Mouse (Mus musculus): Measurements from ENCODE around the gene Reps1. TPM values are rescaled to one million over a fixed set of nuclear protein-coding genes. Genes with fewer than 3 reads are reported as not detected.

The Reps1 gene
- 7.8 and 8.5 TPM in 2 replicates for polyA plus RNA-seq (2015; fragmentation: Nextera tagmentation; extraction: Ambion mirVana)

GRCm38 (mm10) chr10:18055696-18056390, at the start of gene Reps1:
TSS of gene Reps1 (plus strand) at chr10:18055861.
- Histone ChIP-seq H3K27me3 (replicated peaks) (no peaks in the 10 kb centered on the region), H3K4me2 (peak within 1 kb of the TSS; percentile 85), H3K4me1 (peaks cover 48% of the 10 kb centered on the region), H3K36me3 (no peaks in the 10 kb centered on the region), H3K4me3 (peak within 1 kb of the TSS; percentile 98), H3K27ac (replicated peaks) (peak within 1 kb of the TSS; percentile 92), H3K9ac (peak within 1 kb of the TSS; percentile 99), H3K9me3 (no peaks in the 10 kb centered on the region)
- WGBS = under 1% methylated on average over 80 of the region's 90 CpGs
- peak; percentile 48 for ATAC-seq (ENCODE audit: extremely low read depth, insufficient number of reproducible peaks, low FRiP score, low TSS enrichment)

- H3K4me3 ChIP-seq = no peak overlapping the region
- H3K4me1 ChIP-seq = no peaks in the 10 kb centered on the region
- no peaks in the 10 kb centered on the region for H3K27me3 ChIP-seq (replicated peaks)
- no peak overlapping the region for H3K27ac ChIP-seq (replicated peaks)
- H3K9me3 ChIP-seq = no peaks in the 10 kb centered on the region
- H3K9ac ChIP-seq = no peak overlapping the region
- H3K4me2 ChIP-seq = no peak overlapping the region
- peaks cover 29% of the 10 kb centered on the region for H3K36me3 ChIP-seq
- ATAC-seq (ENCODE audit: extremely low read depth, insufficient number of reproducible peaks, low FRiP score, low TSS enrichment) = no peak
- 73% methylated on average over 1 of the region's 1 CpGs for WGBS
Measured at GRCm38 (mm10) chr10:18006756-18007155, 48.9 kb upstream of the Reps1 start.

GRCm38 (mm10) chr10:18007243-18007642, 48.4 kb upstream of the Reps1 start:
- Histone ChIP-seq H3K9me3 (no peaks in the 10 kb centered on the region), H3K27me3 (replicated peaks) (no peaks in the 10 kb centered on the region), H3K9ac (no peak overlapping the region), H3K27ac (replicated peaks) (no peak overlapping the region), H3K4me3 (no peak overlapping the region), H3K36me3 (peaks cover 34% of the 10 kb centered on the region), H3K4me2 (no peak overlapping the region), H3K4me1 (no peaks in the 10 kb centered on the region)
- WGBS = 84% methylated on average over 3 of the region's 3 CpGs
- ATAC-seq (ENCODE audit: extremely low read depth, insufficient number of reproducible peaks, low FRiP score, low TSS enrichment) = no peak

- Histone ChIP-seq H3K4me2 (no peak overlapping the region), H3K27ac (replicated peaks) (no peak overlapping the region), H3K27me3 (replicated peaks) (no peaks in the 10 kb centered on the region), H3K4me1 (no peaks in the 10 kb centered on the region), H3K9ac (no peak overlapping the region), H3K4me3 (no peak overlapping the region), H3K36me3 (peaks cover 43% of the 10 kb centered on the region), H3K9me3 (no peaks in the 10 kb centered on the region)
- ATAC-seq (ENCODE audit: extremely low read depth, insufficient number of reproducible peaks, low FRiP score, low TSS enrichment) = no peak
Measured at GRCm38 (mm10) chr10:18008118-18008517, 47.5 kb upstream of the Reps1 start.

- Histone ChIP-seq H3K9me3 (no peaks in the 10 kb centered on the region), H3K4me3 (no peak overlapping the region), H3K4me1 (no peaks in the 10 kb centered on the region), H3K27ac (replicated peaks) (no peak overlapping the region), H3K27me3 (replicated peaks) (no peaks in the 10 kb centered on the region), H3K9ac (no peak overlapping the region), H3K4me2 (no peak overlapping the region), H3K36me3 (peaks cover 57% of the 10 kb centered on the region)
- WGBS = 75% methylated on average over 1 of the region's 1 CpGs
- no peak for ATAC-seq (ENCODE audit: extremely low read depth, insufficient number of reproducible peaks, low FRiP score, low TSS enrichment)
Measured at GRCm38 (mm10) chr10:18009744-18010143, 45.9 kb upstream of the Reps1 start.

GRCm38 (mm10) chr10:18011761-18012160, 43.9 kb upstream of the Reps1 start:
- Histone ChIP-seq H3K27ac (replicated peaks) (no peak overlapping the region), H3K4me3 (no peak overlapping the region), H3K4me2 (no peak overlapping the region), H3K4me1 (no peaks in the 10 kb centered on the region), H3K27me3 (replicated peaks) (no peaks in the 10 kb centered on the region), H3K36me3 (peaks cover 75% of the 10 kb centered on the region), H3K9me3 (no peaks in the 10 kb centered on the region), H3K9ac (no peak overlapping the region)
- ATAC-seq (ENCODE audit: extremely low read depth, insufficient number of reproducible peaks, low FRiP score, low TSS enrichment) = no peak
- 85% methylated on average over 5 of the region's 5 CpGs for WGBS

- WGBS = 81% methylated on average over 7 of the region's 7 CpGs
- Histone ChIP-seq H3K27ac (replicated peaks) (no peak overlapping the region), H3K4me2 (peak overlapping the region; percentile 82), H3K27me3 (replicated peaks) (no peaks in the 10 kb centered on the region), H3K36me3 (peaks cover 36% of the 10 kb centered on the region), H3K4me3 (no peak overlapping the region), H3K4me1 (peaks cover 27% of the 10 kb centered on the region), H3K9ac (peak overlapping the region; percentile 33; the same call in 1 of the 2 replicates), H3K9me3 (no peaks in the 10 kb centered on the region)
- no peak for ATAC-seq (ENCODE audit: extremely low read depth, insufficient number of reproducible peaks, low FRiP score, low TSS enrichment)
Measured at GRCm38 (mm10) chr10:18020443-18020842, 35.2 kb upstream of the Reps1 start.

GRCm38 (mm10) chr10:18020846-18021245, 34.8 kb upstream of the Reps1 start:
- Histone ChIP-seq H3K4me3 (peak overlapping the region; percentile 8; the same call in 1 of the 2 replicates), H3K27me3 (replicated peaks) (no peaks in the 10 kb centered on the region), H3K9ac (no peak overlapping the region), H3K4me2 (peak overlapping the region; percentile 82), H3K9me3 (no peaks in the 10 kb centered on the region), H3K4me1 (peaks cover 27% of the 10 kb centered on the region), H3K36me3 (peaks cover 34% of the 10 kb centered on the region), H3K27ac (replicated peaks) (no peak overlapping the region)
- no peak for ATAC-seq (ENCODE audit: extremely low read depth, insufficient number of reproducible peaks, low FRiP score, low TSS enrichment)
- 92% methylated on average over 1 of the region's 1 CpGs for WGBS

GRCm38 (mm10) chr10:18021576-18022311, 33.9 kb upstream of the Reps1 start:
- peaks cover 26% of the 10 kb centered on the region for H3K36me3 ChIP-seq
- H3K9me3 ChIP-seq = no peaks in the 10 kb centered on the region
- H3K4me2 ChIP-seq = peak overlapping the region; percentile 82
- peak overlapping the region; percentile 95 for H3K9ac ChIP-seq
- 32% methylated on average over 14 of the region's 14 CpGs for WGBS
- peak overlapping the region; percentile 99 for H3K27ac ChIP-seq (replicated peaks)
- no peak for ATAC-seq (ENCODE audit: extremely low read depth, insufficient number of reproducible peaks, low FRiP score, low TSS enrichment)
- peaks cover 27% of the 10 kb centered on the region for H3K4me1 ChIP-seq
- peak overlapping the region; percentile 92 for H3K4me3 ChIP-seq
- H3K27me3 ChIP-seq (replicated peaks) = no peaks in the 10 kb centered on the region

GRCm38 (mm10) chr10:18022312-18022711, 33.3 kb upstream of the Reps1 start:
- Histone ChIP-seq H3K4me2 (peak overlapping the region; percentile 82), H3K9me3 (no peaks in the 10 kb centered on the region), H3K4me1 (peaks cover 27% of the 10 kb centered on the region), H3K9ac (peak overlapping the region; percentile 95), H3K4me3 (peak overlapping the region; percentile 92), H3K27ac (replicated peaks) (peak overlapping the region; percentile 99), H3K27me3 (replicated peaks) (no peaks in the 10 kb centered on the region), H3K36me3 (peaks cover 20% of the 10 kb centered on the region)
- WGBS = under 1% methylated on average over 21 of the region's 21 CpGs
- ATAC-seq (ENCODE audit: extremely low read depth, insufficient number of reproducible peaks, low FRiP score, low TSS enrichment) = peak; percentile 74

- Histone ChIP-seq H3K36me3 (peaks cover 15% of the 10 kb centered on the region), H3K27ac (replicated peaks) (peak within 1 kb of the TSS; percentile 99), H3K27me3 (replicated peaks) (no peaks in the 10 kb centered on the region), H3K9me3 (no peaks in the 10 kb centered on the region), H3K4me3 (peak within 1 kb of the TSS; percentile 92), H3K9ac (peak within 1 kb of the TSS; percentile 95), H3K4me2 (peak within 1 kb of the TSS; percentile 82), H3K4me1 (peaks cover 27% of the 10 kb centered on the region)
- whole genome bisulfite sequencing = under 1% methylated on average over 37 of the region's 37 CpGs
- ATAC-seq (ENCODE audit: extremely low read depth, insufficient number of reproducible peaks, low FRiP score, low TSS enrichment) = peak; percentile 88
Measured at GRCm38 (mm10) chr10:18022741-18023347, 32.8 kb upstream of the Reps1 start, which contains the start of gene Abracl. TSS of gene Abracl (minus strand) at chr10:18023288.

All from heart, embryonic 13.5 days (tissue).